Mouse (Mus musculus): ENCODE data around the gene Agpat1. TPM values are rescaled to one million over a fixed set of nuclear protein-coding genes. Genes with fewer than 3 reads are reported as not detected.

The Agpat1 gene
- polyA plus RNA-seq, 1 experiment from 2014 or later, result 83.3 TPM

DNA sequence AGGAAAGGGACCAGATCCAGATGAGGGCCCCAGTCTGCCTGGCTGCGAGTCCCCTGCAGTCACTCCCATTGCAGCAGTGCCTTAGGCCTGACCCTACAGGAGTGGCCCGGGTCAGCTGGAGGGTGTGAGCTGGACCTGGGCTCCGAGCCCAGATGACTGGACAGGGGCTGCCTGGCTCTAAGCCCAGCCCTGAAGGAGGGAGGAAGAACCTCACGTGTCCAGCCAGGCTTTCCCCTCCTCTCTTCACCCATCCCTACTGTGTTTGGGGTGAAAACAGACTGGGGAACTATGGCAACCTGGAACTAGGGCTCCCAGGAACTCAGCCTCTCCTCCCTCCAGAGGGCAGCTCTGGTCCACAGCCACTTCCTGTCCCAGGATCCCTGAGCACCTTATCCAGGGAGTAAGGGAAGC, 51.5 kb downstream of the Agpat1 start:
- Histone ChIP-seq H3K9me3 (ENCODE audit: control insufficient read depth, low read length) (no peaks in the 10 kb centered on the region), H3K27me3 (ENCODE audit: control insufficient read depth, insufficient read depth, low read length) (peaks cover 7% of the 10 kb centered on the region), H3K27ac (ENCODE audit: low read depth, low read length) (no peak overlapping the region), H3K4me3 (ENCODE audit: low read depth, low read length) (no peak overlapping the region), H3K4me2 (ENCODE audit: low read depth) (no peak overlapping the region), H3K9ac (ENCODE audit: low read length) (no peak overlapping the region), H3K4me1 (ENCODE audit: control insufficient read depth, insufficient read depth, low read length) (no peaks in the 10 kb centered on the region), H3K36me3 (ENCODE audit: control insufficient read depth, insufficient read depth, low read length) (peaks cover 17% of the 10 kb centered on the region)
- ATAC-seq (ENCODE audit: insufficient read depth, low FRiP score, low TSS enrichment) (no peak), DNase-seq (ENCODE audit: low spot score) (no peak)
- 69% methylated on average over 4 of the region's 4 CpGs for WGBS

GRCm38 (mm10) chr17:34656666-34657065, 52.6 kb downstream of the Agpat1 start:
- H3K4me3 ChIP-seq (ENCODE audit: low read depth, low read length), result no peak overlapping the region
- H3K27ac ChIP-seq (ENCODE audit: low read depth, low read length), result no peak overlapping the region
- no peaks in the 10 kb centered on the region for H3K4me1 ChIP-seq (ENCODE audit: control insufficient read depth, insufficient read depth, low read length)
- H3K4me2 ChIP-seq (ENCODE audit: low read depth), result no peak overlapping the region
- DNase-seq (ENCODE audit: low spot score) (no peak), ATAC-seq (ENCODE audit: insufficient read depth, low FRiP score, low TSS enrichment) (no peak)
- H3K9ac ChIP-seq (ENCODE audit: low read length), result no peak overlapping the region
- peaks cover 11% of the 10 kb centered on the region for H3K27me3 ChIP-seq (ENCODE audit: control insufficient read depth, insufficient read depth, low read length)
- H3K36me3 ChIP-seq (ENCODE audit: control insufficient read depth, insufficient read depth, low read length), result peaks cover 15% of the 10 kb centered on the region
- no peaks in the 10 kb centered on the region for H3K9me3 ChIP-seq (ENCODE audit: control insufficient read depth, low read length)
- 53% methylated on average over 8 of the region's 8 CpGs for WGBS

DNA sequence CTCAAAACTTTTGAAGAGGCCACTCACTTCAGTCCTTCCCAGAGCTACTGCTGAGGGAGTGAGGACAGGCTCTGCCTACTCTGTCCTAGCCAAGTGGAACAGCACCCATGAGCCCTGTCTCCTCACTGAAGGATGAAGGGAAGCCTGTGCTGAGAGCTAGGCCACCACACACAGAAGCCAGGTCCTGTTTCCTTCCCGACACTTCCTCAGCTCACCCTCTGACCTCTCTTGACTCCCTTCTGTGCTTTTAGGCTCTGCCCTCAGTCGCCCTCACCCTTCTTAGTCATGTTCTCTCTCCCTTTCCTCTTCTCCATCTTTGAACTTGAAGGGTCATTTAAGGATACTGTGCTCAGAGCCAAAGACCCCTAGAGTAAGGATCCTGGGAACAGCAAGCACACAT, 53.2 kb downstream of the Agpat1 start:
- Histone ChIP-seq H3K27ac (ENCODE audit: low read depth, low read length) (no peak overlapping the region), H3K27me3 (ENCODE audit: control insufficient read depth, insufficient read depth, low read length) (peaks cover 11% of the 10 kb centered on the region), H3K4me1 (ENCODE audit: control insufficient read depth, insufficient read depth, low read length) (no peaks in the 10 kb centered on the region), H3K9ac (ENCODE audit: low read length) (no peak overlapping the region), H3K4me3 (ENCODE audit: low read depth, low read length) (no peak overlapping the region), H3K9me3 (ENCODE audit: control insufficient read depth, low read length) (no peaks in the 10 kb centered on the region), H3K36me3 (ENCODE audit: control insufficient read depth, insufficient read depth, low read length) (peaks cover 10% of the 10 kb centered on the region; the same call in 1 of the 2 replicates), H3K4me2 (ENCODE audit: low read depth) (no peak overlapping the region)
- DNase-seq (ENCODE audit: low spot score) (no peak), ATAC-seq (ENCODE audit: insufficient read depth, low FRiP score, low TSS enrichment) (no peak)
- WGBS, result 50% methylated on average over 2 of the region's 2 CpGs

GRCm38 (mm10) chr17:34658145-34658544, 54.1 kb downstream of the Agpat1 start:
- no peak overlapping the region for H3K4me2 ChIP-seq (ENCODE audit: low read depth)
- no peak overlapping the region for H3K4me3 ChIP-seq (ENCODE audit: low read depth, low read length)
- no peaks in the 10 kb centered on the region for H3K4me1 ChIP-seq (ENCODE audit: control insufficient read depth, insufficient read depth, low read length)
- peaks cover 5% of the 10 kb centered on the region; the same call in 1 of the 2 replicates for H3K36me3 ChIP-seq (ENCODE audit: control insufficient read depth, insufficient read depth, low read length)
- no peak overlapping the region for H3K27ac ChIP-seq (ENCODE audit: low read depth, low read length)
- no peak for DNase-seq (ENCODE audit: low spot score)
- WGBS, result 83% methylated on average over 2 of the region's 2 CpGs
- H3K9ac ChIP-seq (ENCODE audit: low read length), result no peak overlapping the region
- H3K27me3 ChIP-seq (ENCODE audit: control insufficient read depth, insufficient read depth, low read length), result peaks cover 11% of the 10 kb centered on the region
- ATAC-seq (ENCODE audit: insufficient read depth, low FRiP score, low TSS enrichment), result no peak
- H3K9me3 ChIP-seq (ENCODE audit: control insufficient read depth, low read length), result no peaks in the 10 kb centered on the region

DNA sequence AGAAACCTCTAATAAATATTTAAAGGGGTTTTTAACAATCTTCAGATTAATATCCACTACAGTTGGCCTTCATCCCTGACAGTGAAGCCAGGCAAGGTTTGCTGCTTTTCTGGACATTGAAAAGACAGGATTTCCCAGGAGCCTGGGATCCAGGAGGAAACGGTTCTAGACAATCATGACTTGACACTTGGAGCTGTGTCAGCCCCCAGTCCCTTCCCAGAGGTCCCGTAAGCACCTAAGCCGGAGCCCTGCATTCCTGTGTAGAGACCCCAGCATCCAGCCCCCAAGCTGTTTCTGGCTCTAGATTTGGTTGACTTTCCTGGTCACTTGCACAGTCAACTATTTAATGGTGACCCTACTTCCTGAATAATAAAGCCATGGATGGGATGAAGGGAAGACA, 54.5 kb downstream of the Agpat1 start:
- WGBS, result 84% methylated on average over 3 of the region's 3 CpGs
- Histone ChIP-seq H3K36me3 (ENCODE audit: control insufficient read depth, insufficient read depth, low read length) (peaks cover under 1% of the 10 kb centered on the region; the same call in 1 of the 2 replicates), H3K27ac (ENCODE audit: low read depth, low read length) (no peak overlapping the region), H3K9ac (ENCODE audit: low read length) (no peak overlapping the region), H3K9me3 (ENCODE audit: control insufficient read depth, low read length) (no peaks in the 10 kb centered on the region), H3K4me2 (ENCODE audit: low read depth) (no peak overlapping the region), H3K4me1 (ENCODE audit: control insufficient read depth, insufficient read depth, low read length) (no peaks in the 10 kb centered on the region), H3K4me3 (ENCODE audit: low read depth, low read length) (no peak overlapping the region), H3K27me3 (ENCODE audit: control insufficient read depth, insufficient read depth, low read length) (peaks cover 11% of the 10 kb centered on the region)
- DNase-seq (ENCODE audit: low spot score) (no peak), ATAC-seq (ENCODE audit: insufficient read depth, low FRiP score, low TSS enrichment) (no peak)

- ATAC-seq (ENCODE audit: insufficient read depth, low FRiP score, low TSS enrichment) (no peak), DNase-seq (ENCODE audit: low spot score) (no peak)
- H3K27me3 ChIP-seq (ENCODE audit: control insufficient read depth, insufficient read depth, low read length), result peaks cover 11% of the 10 kb centered on the region
- no peaks in the 10 kb centered on the region for H3K9me3 ChIP-seq (ENCODE audit: control insufficient read depth, low read length)
- H3K9ac ChIP-seq (ENCODE audit: low read length), result no peak overlapping the region
- no peak overlapping the region for H3K4me2 ChIP-seq (ENCODE audit: low read depth)
- H3K4me3 ChIP-seq (ENCODE audit: low read depth, low read length), result no peak overlapping the region
- no peaks in the 10 kb centered on the region for H3K36me3 ChIP-seq (ENCODE audit: control insufficient read depth, insufficient read depth, low read length)
- 65% methylated on average over 12 of the region's 12 CpGs for WGBS
- H3K27ac ChIP-seq (ENCODE audit: low read depth, low read length), result no peak overlapping the region
- H3K4me1 ChIP-seq (ENCODE audit: control insufficient read depth, insufficient read depth, low read length), result no peaks in the 10 kb centered on the region
Measured at GRCm38 (mm10) chr17:34659181-34659896, 55.3 kb downstream of the Agpat1 start.

DNA sequence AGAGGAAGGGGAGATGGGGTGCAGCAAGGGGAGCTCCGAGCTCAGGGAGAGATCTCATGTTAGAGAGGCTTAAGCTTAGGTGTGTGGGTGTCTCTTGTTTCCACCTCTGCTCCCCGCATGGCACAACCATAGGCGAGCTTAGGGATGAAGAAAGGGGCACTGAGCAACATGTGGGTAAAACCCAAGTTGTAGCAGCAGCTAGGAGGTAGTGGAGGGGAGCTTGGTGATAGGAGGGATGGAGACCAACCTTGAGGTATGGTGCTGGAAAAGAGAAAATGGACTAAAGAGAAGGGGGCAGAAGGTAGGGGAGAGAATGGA, 55.8 kb downstream of the Agpat1 start:
- no peak for ATAC-seq (ENCODE audit: insufficient read depth, low FRiP score, low TSS enrichment)
- H3K9me3 ChIP-seq (ENCODE audit: control insufficient read depth, low read length), result no peaks in the 10 kb centered on the region
- H3K4me1 ChIP-seq (ENCODE audit: control insufficient read depth, insufficient read depth, low read length), result no peaks in the 10 kb centered on the region
- no peak overlapping the region for H3K4me3 ChIP-seq (ENCODE audit: low read depth, low read length)
- H3K27ac ChIP-seq (ENCODE audit: low read depth, low read length), result no peak overlapping the region
- no peak for DNase-seq (ENCODE audit: low spot score)
- no peak overlapping the region for H3K9ac ChIP-seq (ENCODE audit: low read length)
- no peak overlapping the region for H3K4me2 ChIP-seq (ENCODE audit: low read depth)
- no peaks in the 10 kb centered on the region for H3K36me3 ChIP-seq (ENCODE audit: control insufficient read depth, insufficient read depth, low read length)
- 64% methylated on average over 3 of the region's 3 CpGs for WGBS
- peaks cover 11% of the 10 kb centered on the region for H3K27me3 ChIP-seq (ENCODE audit: control insufficient read depth, insufficient read depth, low read length)

DNA sequence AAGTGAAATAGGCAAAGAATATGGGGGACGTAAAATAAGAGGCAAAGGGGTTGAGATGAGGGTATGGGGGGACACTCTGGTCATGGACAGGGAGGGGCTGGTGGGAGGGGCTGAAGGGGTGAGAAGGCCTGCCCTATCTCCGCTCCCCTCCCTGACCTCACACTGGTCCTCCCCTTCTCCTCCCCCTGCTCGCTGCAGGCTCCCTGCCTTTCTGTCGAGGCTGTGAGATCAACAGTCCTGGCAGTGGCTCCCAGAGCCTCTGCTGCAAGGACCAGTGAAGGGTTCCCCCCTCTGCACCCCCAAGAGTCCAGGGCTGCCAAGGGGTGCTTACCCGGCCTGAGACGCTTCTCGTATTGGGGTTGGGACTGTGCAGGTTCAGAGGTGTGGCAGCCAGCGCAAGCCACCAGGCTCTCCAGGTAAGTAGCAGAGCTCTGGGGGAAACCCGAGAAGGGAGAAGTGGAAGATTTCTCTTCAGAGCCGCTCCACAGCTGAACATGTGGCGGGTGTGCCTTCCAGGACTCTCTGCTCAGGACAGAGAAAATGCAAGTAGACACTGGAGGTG, 56.3 kb downstream of the Agpat1 start:
- 35% methylated on average over 11 of the region's 11 CpGs for WGBS
- Histone ChIP-seq H3K27me3 (ENCODE audit: control insufficient read depth, insufficient read depth, low read length) (peaks cover 11% of the 10 kb centered on the region), H3K9ac (ENCODE audit: low read length) (no peak overlapping the region), H3K9me3 (ENCODE audit: control insufficient read depth, low read length) (no peaks in the 10 kb centered on the region), H3K36me3 (ENCODE audit: control insufficient read depth, insufficient read depth, low read length) (no peaks in the 10 kb centered on the region), H3K4me1 (ENCODE audit: control insufficient read depth, insufficient read depth, low read length) (no peaks in the 10 kb centered on the region), H3K4me3 (ENCODE audit: low read depth, low read length) (no peak overlapping the region), H3K4me2 (ENCODE audit: low read depth) (no peak overlapping the region), H3K27ac (ENCODE audit: low read depth, low read length) (no peak overlapping the region)
- no peak for DNase-seq (ENCODE audit: low spot score)
- ATAC-seq (ENCODE audit: insufficient read depth, low FRiP score, low TSS enrichment), result no peak

DNA sequence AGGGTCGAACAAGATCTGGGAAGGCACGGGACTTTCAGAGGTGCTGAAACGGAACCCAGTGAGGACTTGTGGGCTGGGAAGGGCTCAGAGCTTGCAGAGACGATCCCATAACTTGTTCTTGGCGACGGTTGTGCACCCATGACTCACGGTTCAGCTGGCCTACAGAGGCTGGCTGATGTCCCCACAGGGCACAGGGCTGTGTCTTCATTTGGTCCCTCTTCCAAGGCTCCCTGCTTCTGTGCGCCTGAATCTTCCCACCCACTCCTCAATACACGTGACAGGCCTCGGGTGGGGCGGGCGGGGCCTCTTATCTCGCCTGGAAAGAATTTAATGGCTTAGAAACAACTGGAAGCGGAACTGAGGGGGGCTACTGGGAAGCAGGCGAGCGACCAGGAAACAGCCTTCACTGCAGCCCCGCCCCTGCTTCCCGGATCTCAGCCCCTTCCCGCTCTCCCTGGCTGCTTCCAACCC, 57.1 kb downstream of the Agpat1 start:
- no peak overlapping the region for H3K4me2 ChIP-seq (ENCODE audit: low read depth)
- no peaks in the 10 kb centered on the region for H3K36me3 ChIP-seq (ENCODE audit: control insufficient read depth, insufficient read depth, low read length)
- DNase-seq (ENCODE audit: low spot score) (no peak), ATAC-seq (ENCODE audit: insufficient read depth, low FRiP score, low TSS enrichment) (no peak)
- H3K4me3 ChIP-seq (ENCODE audit: low read depth, low read length), result no peak overlapping the region
- no peak overlapping the region for H3K9ac ChIP-seq (ENCODE audit: low read length)
- H3K27me3 ChIP-seq (ENCODE audit: control insufficient read depth, insufficient read depth, low read length), result peaks cover 11% of the 10 kb centered on the region
- H3K4me1 ChIP-seq (ENCODE audit: control insufficient read depth, insufficient read depth, low read length), result no peaks in the 10 kb centered on the region
- 9% methylated on average over 19 of the region's 19 CpGs for WGBS
- H3K9me3 ChIP-seq (ENCODE audit: control insufficient read depth, low read length), result no peaks in the 10 kb centered on the region
- H3K27ac ChIP-seq (ENCODE audit: low read depth, low read length), result no peak overlapping the region

Measured in neural tube, embryonic 11.5 days (tissue).